Comparison of ENCODE assay signal across 16 mouse cellular contexts in the genomic region with DNA sequence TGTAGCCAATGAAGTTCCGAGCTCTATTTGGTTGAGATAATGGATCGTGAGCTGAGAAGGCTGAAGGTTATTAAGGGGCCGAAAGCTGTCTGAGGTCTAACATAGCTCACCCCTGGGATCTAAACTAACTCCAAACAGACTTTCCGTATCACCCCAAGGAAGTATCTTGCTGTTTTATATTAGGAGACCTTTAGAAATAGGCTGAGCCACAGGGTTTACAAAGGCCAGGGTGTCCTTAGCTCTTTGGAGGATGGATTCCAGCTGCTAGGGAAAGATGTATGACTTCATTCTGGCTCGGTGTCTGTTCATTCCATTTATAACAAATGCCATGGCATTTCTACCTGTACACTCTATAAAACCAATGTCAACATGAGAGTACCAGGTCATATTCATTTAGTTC.
"Had no signal": no experiment of that assay in that cellular context is flagged by ENCODE, and none has a peak within 500 bp of the region (broad histone marks: within the 10 kb centered on the region; RNA-seq: fewer than 3 reads in every experiment).

No protein-coding gene starts in this region.

- H3K27ac ChIP-seq: lung, embryonic 15.5 days; macrophage; midbrain, embryonic 12.5 days; neural tube, embryonic 12.5 days; stomach, embryonic 15.5 days; stomach, postnatal 0 days had no signal

- H3K36me3 ChIP-seq: lung, embryonic 15.5 days; midbrain, embryonic 12.5 days; neural tube, embryonic 12.5 days; stomach, embryonic 15.5 days had no signal

- H3K4me1 ChIP-seq: lung, embryonic 15.5 days; midbrain, embryonic 12.5 days; neural tube, embryonic 12.5 days had no signal

- H3K4me3 ChIP-seq: lung, embryonic 15.5 days; megakaryocyte, embryonic 14.5 days; midbrain, embryonic 12.5 days; neural tube, embryonic 12.5 days; stomach, embryonic 15.5 days had no signal

- DNase-seq: lung, adult 2 months; lung, postnatal 14 days; lung, postnatal 36 days; midbrain, embryonic 14.5 days; right cerebral cortex, postnatal 14 days; thymus, adult 2 months; thymus, postnatal 25 days; thymus, postnatal 4 days had no signal

- H3K9ac ChIP-seq: lung, embryonic 15.5 days; midbrain, embryonic 12.5 days; neural tube, embryonic 12.5 days; stomach, embryonic 15.5 days had no signal

- H3K4me2 ChIP-seq: lung, embryonic 15.5 days; midbrain, embryonic 12.5 days; neural tube, embryonic 12.5 days; stomach, embryonic 15.5 days had no signal

- H3K27me3 ChIP-seq: lung, embryonic 15.5 days; midbrain, embryonic 12.5 days; neural tube, embryonic 12.5 days; stomach, embryonic 15.5 days had no signal

- H3K9me3 ChIP-seq: lung, embryonic 15.5 days; megakaryocyte, embryonic 14.5 days; midbrain, embryonic 12.5 days; neural tube, embryonic 12.5 days; stomach, embryonic 15.5 days had no signal

- ATAC-seq: lung, postnatal 0 days had no signal
